Mouse (Mus musculus) liver, postnatal 0 days (tissue): ENCODE measurements around the gene Mettl22. TPM values are rescaled to one million over a fixed set of nuclear protein-coding genes. Genes with fewer than 3 reads are reported as not detected.

Experiments
- ATAC-seq: fragments of 200-750 bp; cut with Nextera tagmentation; 2 replicates; pipeline ENCODE4 v1.8.0; 2017; ENCODE audit warnings: mild to moderate bottlenecking, moderate library complexity
- DNase-seq: peaks from one replicate; pipeline ENCODE4 v3.0.0-alpha.2; 2016
- H3K27ac ChIP-seq: fragments of 300-500 bp; sonication (generic); 2 replicates; pipeline ENCODE4 v1.5.1; 2014; ENCODE audit warnings: antibody characterized with exemption, moderate library complexity, mild to moderate bottlenecking, low read depth
- H3K27me3 ChIP-seq: fragments of 300-500 bp; sonication (generic); 2 replicates; pipeline ENCODE4 v1.6.1; 2014; ENCODE audit warnings: low read length, control low read depth, mixed read lengths; ENCODE audit not compliant: insufficient read depth
- H3K36me3 ChIP-seq: fragments of 300-500 bp; sonication (generic); replicated peaks from 2 replicates; pipeline ENCODE4 v1.6.1; 2014; ENCODE audit warnings: mild to moderate bottlenecking, control low read depth, low read length, moderate library complexity, mixed read lengths; ENCODE audit not compliant: insufficient read depth
- H3K4me1 ChIP-seq: fragments of 300-500 bp; sonication (generic); 2 replicates; pipeline ENCODE4 v1.6.1; 2014; ENCODE audit warnings: antibody characterized with exemption, mild to moderate bottlenecking, control low read depth; ENCODE audit not compliant: insufficient read depth
- H3K4me2 ChIP-seq: fragments of 300-500 bp; sonication (generic); 2 replicates; pipeline ENCODE4 v1.6.1; 2014; ENCODE audit warnings: low read depth, mild to moderate bottlenecking, low read length, moderate library complexity, mixed read lengths
- H3K4me3 ChIP-seq: fragments of 300-500 bp; sonication (generic); 2 replicates; pipeline ENCODE4 v1.5.1; 2014; ENCODE audit warnings: low read depth, low read length
- H3K9ac ChIP-seq: fragments of 300-500 bp; sonication (generic); replicated peaks from 2 replicates; pipeline ENCODE4 v1.6.1; 2014; ENCODE audit warnings: mild to moderate bottlenecking, moderate library complexity
- H3K9me3 ChIP-seq: fragments of 300-500 bp; sonication (generic); 2 replicates; pipeline ENCODE4 v1.6.1; 2016; ENCODE audit warnings: mild to moderate bottlenecking, control low read depth, low read length, mixed read lengths
- CTCF ChIP-seq: sonication (generic); IDR thresholded peaks from 2 replicates; pipeline ENCODE4 v1.5.1; 2016; ENCODE audit warnings: antibody characterized with exemption, low read depth
- EP300 ChIP-seq: IDR thresholded peaks from 2 replicates; pipeline ENCODE4 v1.6.1; 2016; ENCODE audit warnings: antibody characterized with exemption, low read depth, mild to moderate bottlenecking
- WGBS: fragments of 180-500 bp; shearing (Covaris S2); extraction: QIAGEN DNeasy Blood & Tissue Kit; methylation state at CpG from one replicate; pipeline ENCODE4 v1.1.7; 2014; ENCODE audit not compliant: insufficient replicate concordance; 5-methylcytosine and 5-hydroxymethylcytosine counted together
- polyA plus RNA-seq: library from polyadenylated mRNA; unstranded; fragments of >200 nt; fragmentation: Nextera tagmentation; extraction: Ambion mirVana; gene quantifications from 2 replicates; pipeline ENCODE4 v1.2.1, GENCODE M21; 2015

The Mettl22 gene
- polyA plus RNA-seq, 1 experiment from 2014 or later = 6.7 TPM

- WGBS = 53% methylated on average over 5 of the region's 5 CpGs
- Histone ChIP-seq H3K36me3 (no peaks in the 10 kb centered on the region; the same call in 1 of the 2 replicates), H3K27ac (peak overlapping the region; percentile 58), H3K4me3 (no peak overlapping the region), H3K9ac (no peak overlapping the region), H3K4me2 (no peak overlapping the region; the same call in 1 of the 2 replicates), H3K9me3 (no peaks in the 10 kb centered on the region), H3K4me1 (peaks cover 16% of the 10 kb centered on the region), H3K27me3 (no peaks in the 10 kb centered on the region)
- TF ChIP-seq EP300 = no peak
- TF ChIP-seq CTCF = no peak
- DNase-seq = no peak
- peak; percentile 55 for ATAC-seq
These were observed 49.9 kb downstream of the Mettl22 start for GRCm38 (mm10) chr16:8520525-8520924.

DNA sequence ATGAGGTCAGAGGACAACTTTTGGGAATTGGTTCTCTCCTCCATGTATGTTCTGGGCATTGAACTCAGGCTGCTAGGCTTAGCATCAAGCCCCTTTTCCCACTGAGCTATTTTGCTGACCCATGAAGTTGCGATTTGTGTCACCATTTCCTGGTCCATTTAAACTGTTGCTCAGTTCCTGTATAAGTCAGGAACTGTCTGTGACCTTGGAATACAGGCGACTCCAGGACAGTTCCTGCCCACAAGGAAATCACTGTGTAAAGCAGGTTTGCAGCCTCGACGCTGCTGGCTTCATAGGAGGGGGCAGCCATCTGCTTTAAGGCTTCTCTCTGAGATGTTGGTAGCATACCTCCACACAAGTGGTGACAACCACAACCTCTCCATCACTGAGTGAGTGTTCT is 50.7 kb downstream of the Mettl22 start:
- no peak overlapping the region for H3K4me2 ChIP-seq
- H3K36me3 ChIP-seq = no peaks in the 10 kb centered on the region; the same call in 1 of the 2 replicates
- H3K27ac ChIP-seq = peak overlapping the region; percentile 1; the same call in 1 of the 2 replicates
- 36% methylated on average over 4 of the region's 4 CpGs for WGBS
- H3K4me3 ChIP-seq = no peak overlapping the region
- ATAC-seq (no peak), DNase-seq (no peak)
- peaks cover 19% of the 10 kb centered on the region for H3K4me1 ChIP-seq
- H3K9ac ChIP-seq = no peak overlapping the region
- no peaks in the 10 kb centered on the region for H3K9me3 ChIP-seq
- no peak for TF ChIP-seq CTCF
- TF ChIP-seq EP300 = no peak
- no peaks in the 10 kb centered on the region for H3K27me3 ChIP-seq

- ATAC-seq = peak; percentile 22; the same call in 1 of the 2 replicates
- H3K4me2 ChIP-seq = no peak overlapping the region
- 44% methylated on average over 11 of the region's 11 CpGs for WGBS
These were observed 53.0 kb downstream of the Mettl22 start for GRCm38 (mm10) chr16:8523480-8524144.

GRCm38 (mm10) chr16:8524163-8524847 is 53.7 kb downstream of the Mettl22 start:
- H3K4me2 ChIP-seq = no peak overlapping the region
- H3K4me3 ChIP-seq = no peak overlapping the region
- H3K9ac ChIP-seq = no peak overlapping the region
- H3K4me1 ChIP-seq = peaks cover 19% of the 10 kb centered on the region
- WGBS = 74% methylated on average over 16 of the region's 16 CpGs
- ATAC-seq (no peak), DNase-seq (no peak)
- H3K36me3 ChIP-seq = 0 out of 2 replicates have a peak, but pooled peaks cover 2% of the 10 kb centered on the region
- H3K27me3 ChIP-seq = no peaks in the 10 kb centered on the region
- H3K27ac ChIP-seq = no peak overlapping the region
- TF ChIP-seq CTCF (no peak), EP300 (no peak)
- no peaks in the 10 kb centered on the region for H3K9me3 ChIP-seq

More at GRCm38 (mm10) chr16:8523480-8524144, 53.0 kb downstream of the Mettl22 start:
- TF ChIP-seq CTCF (no peak), EP300 (no peak)
- H3K9me3 ChIP-seq = no peaks in the 10 kb centered on the region
- no peaks in the 10 kb centered on the region for H3K27me3 ChIP-seq
- H3K4me3 ChIP-seq = no peak overlapping the region
- peak overlapping the region; percentile 25; the same call in 1 of the 2 replicates for H3K27ac ChIP-seq
- peak; percentile 38 for DNase-seq
- no peak overlapping the region for H3K9ac ChIP-seq
- H3K36me3 ChIP-seq = 0 out of 2 replicates have a peak, but pooled peaks cover 2% of the 10 kb centered on the region
- H3K4me1 ChIP-seq = peaks cover 19% of the 10 kb centered on the region

DNA sequence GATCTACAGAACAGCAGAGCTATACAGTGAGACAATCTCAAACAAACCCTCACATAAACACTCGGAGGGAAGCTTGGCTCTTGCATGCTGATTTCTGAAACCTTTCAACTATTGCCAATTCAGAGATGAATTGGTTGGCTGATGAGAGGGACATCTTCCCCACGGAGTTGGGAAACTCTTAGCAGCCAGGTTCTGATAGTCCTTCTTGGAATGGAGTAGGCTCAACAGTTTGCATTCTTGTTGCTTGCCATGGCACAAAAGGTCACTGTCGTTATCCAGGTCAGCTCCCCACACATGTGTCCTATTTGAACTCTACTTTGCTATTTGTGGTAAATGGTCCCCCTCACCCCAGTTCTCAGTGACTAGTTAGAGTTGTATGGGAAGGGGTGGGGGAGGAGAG is 54.7 kb downstream of the Mettl22 start:
- ATAC-seq = no peak
- WGBS = 45% methylated on average over 3 of the region's 3 CpGs
- no peak overlapping the region for H3K4me2 ChIP-seq
- H3K4me1 ChIP-seq = peaks cover 15% of the 10 kb centered on the region
- no peaks in the 10 kb centered on the region for H3K9me3 ChIP-seq
- no peak overlapping the region for H3K9ac ChIP-seq
- DNase-seq = no peak
- 0 out of 2 replicates have a peak, but pooled peaks cover 2% of the 10 kb centered on the region for H3K36me3 ChIP-seq
- no peak overlapping the region for H3K4me3 ChIP-seq
- no peaks in the 10 kb centered on the region for H3K27me3 ChIP-seq
- TF ChIP-seq CTCF (no peak), EP300 (no peak)
- H3K27ac ChIP-seq = peak overlapping the region; percentile 11; the same call in 1 of the 2 replicates

DNA sequence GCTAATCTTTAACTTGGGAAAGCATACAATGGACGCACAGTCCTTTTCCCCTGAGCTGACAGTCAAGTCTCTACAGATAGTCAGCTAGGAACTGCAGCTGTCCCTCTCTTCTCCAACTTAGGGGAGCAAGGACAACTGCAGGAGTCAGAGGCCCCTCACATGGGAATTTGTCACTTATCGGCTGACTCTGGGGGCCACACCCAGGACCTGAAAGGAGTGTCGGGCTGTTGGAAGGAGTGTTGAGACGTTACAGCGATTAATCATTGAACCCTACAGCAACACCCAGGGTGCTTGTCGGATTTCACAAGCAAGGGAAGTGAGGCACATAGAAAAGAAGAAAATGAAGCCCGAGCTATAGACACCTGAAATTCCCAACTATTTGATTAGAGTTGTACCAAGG is 55.3 kb downstream of the Mettl22 start:
- Histone ChIP-seq H3K27ac (peak overlapping the region; percentile 59), H3K4me1 (peaks cover 14% of the 10 kb centered on the region), H3K4me3 (no peak overlapping the region), H3K9me3 (no peaks in the 10 kb centered on the region), H3K9ac (no peak overlapping the region), H3K4me2 (peak overlapping the region; percentile 10; the same call in 1 of the 2 replicates), H3K27me3 (no peaks in the 10 kb centered on the region), H3K36me3 (0 out of 2 replicates have a peak, but pooled peaks cover 2% of the 10 kb centered on the region)
- TF ChIP-seq CTCF (no peak), EP300 (no peak)
- ATAC-seq = no peak
- 42% methylated on average over 7 of the region's 7 CpGs for WGBS
- no peak for DNase-seq
